Mouse (Mus musculus) fibroblast of lung, adult 2 months (primary cell): ENCODE measurements around the gene Snrpd2.
A peak's percentile ranks its signal among the peaks of the same experiment; 100 is the strongest.

Experiments used
- DNase-seq: peaks from one replicate; pipeline ENCODE4 v3.0.0-alpha.2; 2011; ENCODE audit warnings: low read depth

Snrpd2 gene

GRCm38 (mm10) chr7:19178035-19178434 lies 28.5 kb downstream of the Snrpd2 start:
- no peak for DNase-seq

- no peak for DNase-seq
These were observed 29.0 kb downstream of the Snrpd2 start for GRCm38 (mm10) chr7:19178443-19179092.

- DNase-seq: no peak
These were observed 29.7 kb downstream of the Snrpd2 start for GRCm38 (mm10) chr7:19179173-19179572.

DNA sequence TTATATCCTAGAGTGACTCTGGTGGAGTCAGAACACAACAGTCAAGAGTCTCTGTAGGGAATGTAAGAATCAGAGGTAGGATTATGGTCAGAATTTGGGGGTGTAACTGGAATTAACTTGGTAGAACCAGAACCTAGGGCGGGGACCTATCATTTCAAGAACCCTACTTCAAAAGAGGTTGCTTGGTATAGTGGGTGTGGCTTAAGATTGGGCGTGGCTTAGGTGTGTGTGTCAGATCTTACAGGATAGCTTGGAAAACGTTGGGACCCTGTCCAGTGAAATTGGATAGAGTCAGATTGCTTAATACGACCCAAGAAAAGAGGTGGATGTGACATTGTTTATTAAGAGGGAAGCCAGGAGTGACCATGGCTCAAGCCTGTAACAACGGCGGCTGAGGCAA lies 30.4 kb downstream of the Snrpd2 start:
- no peak for DNase-seq

- DNase-seq: no peak
These were observed 31.4 kb downstream of the Snrpd2 start for GRCm38 (mm10) chr7:19180862-19181429.

GRCm38 (mm10) chr7:19184250-19184649 lies 34.7 kb downstream of the Snrpd2 start:
- DNase-seq: no peak

DNA sequence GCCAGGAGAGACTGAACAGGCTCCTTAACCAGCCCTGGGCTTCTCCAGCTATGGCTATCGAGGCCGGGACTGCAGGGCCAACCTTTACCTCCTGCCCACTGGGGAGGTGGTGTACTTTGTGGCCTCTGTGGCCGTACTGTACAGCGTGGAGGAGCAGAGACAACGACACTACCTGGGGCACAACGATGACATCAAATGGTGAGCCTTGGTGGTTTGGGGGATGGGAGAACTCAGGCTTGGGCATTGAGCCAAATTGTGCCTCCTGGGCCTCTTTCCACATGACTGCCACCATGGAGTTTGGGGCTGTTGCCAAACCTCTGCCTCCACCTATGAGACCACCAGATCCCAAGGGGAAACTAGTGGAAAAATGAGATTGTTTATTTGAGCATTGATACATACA lies 35.2 kb downstream of the Snrpd2 start:
- no peak for DNase-seq

DNA sequence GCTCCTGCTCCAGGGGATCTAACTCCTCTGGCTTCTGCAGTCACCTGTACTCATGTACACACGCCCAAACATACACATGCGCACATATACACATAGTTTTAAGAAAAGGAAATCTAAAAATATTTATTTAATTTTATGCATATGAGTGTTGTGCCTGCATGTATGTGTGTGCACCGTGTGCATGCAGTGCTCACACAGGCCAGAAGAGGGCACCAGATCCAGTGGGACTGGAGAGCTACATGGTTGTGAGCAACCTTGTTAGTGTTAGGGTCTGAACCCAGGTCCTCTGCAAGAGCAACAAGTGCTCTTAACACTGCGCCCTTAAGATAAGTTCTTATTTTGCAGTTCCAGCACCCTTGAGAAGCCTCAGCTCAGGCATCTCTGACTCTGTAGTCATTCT lies 45.2 kb downstream of the Snrpd2 start:
- no peak for DNase-seq

- peak; percentile 17 for DNase-seq
These were observed 47.2 kb downstream of the Snrpd2 start for GRCm38 (mm10) chr7:19196676-19197075.

- DNase-seq: no peak
These were observed 48.5 kb downstream of the Snrpd2 start for GRCm38 (mm10) chr7:19197985-19198384.

GRCm38 (mm10) chr7:19201660-19202059 lies 52.1 kb downstream of the Snrpd2 start:
- no peak for DNase-seq

GRCm38 (mm10) chr7:19202065-19202850 lies 52.7 kb downstream of the Snrpd2 start:
- DNase-seq: no peak
